Mouse (Mus musculus) E14TG2a.4 (cell line): ENCODE results near the gene Gramd1b.

Source experiments
- H3K27me3 ChIP-seq: 2 replicates; pipeline ENCODE4 v1.6.1; 2014; ENCODE audit warnings: low read length, control low read depth; ENCODE audit not compliant: insufficient read depth
- H3K36me3 ChIP-seq: 2 replicates; pipeline ENCODE4 v1.6.1; 2014; ENCODE audit warnings: low read length, control low read depth; ENCODE audit not compliant: insufficient read depth
- H3K4me1 ChIP-seq: replicated peaks from 2 replicates; pipeline ENCODE4 v1.6.1; 2014; ENCODE audit warnings: low read depth, low read length, control low read depth
- H3K4me3 ChIP-seq: replicated peaks from 2 replicates; pipeline ENCODE4 v1.5.1; 2014; ENCODE audit warnings: mild to moderate bottlenecking, low read length
- H3K9me3 ChIP-seq: 2 replicates; pipeline ENCODE4 v1.6.1; 2014; ENCODE audit warnings: low read length, control low read depth
- CTCF ChIP-seq: conservative IDR thresholded peaks from 2 replicates; pipeline ENCODE4 v1.5.1; 2014; ENCODE audit warnings: low read length
- NANOG ChIP-seq: IDR thresholded peaks from 2 replicates; pipeline ENCODE4 v1.6.1; 2014; ENCODE audit warnings: borderline replicate concordance, low read length, mixed read lengths
- POU5F1 ChIP-seq: IDR thresholded peaks from 2 replicates; pipeline ENCODE4 v1.6.1; 2014; ENCODE audit warnings: low read length, borderline replicate concordance

Gramd1b gene

GRCm38 (mm10) chr9:40361970-40362369 is 169.2 kb downstream of the Gramd1b start:
- Histone ChIP-seq H3K9me3 (no peaks in the 10 kb centered on the region), H3K4me3 (no peak overlapping the region), H3K36me3 (no peaks in the 10 kb centered on the region), H3K4me1 (peaks cover 18% of the 10 kb centered on the region), H3K27me3 (no peaks in the 10 kb centered on the region)
- TF ChIP-seq NANOG: no peak
- TF ChIP-seq POU5F1: no peak
- TF ChIP-seq CTCF: no peak

- no peak overlapping the region for H3K4me3 ChIP-seq
- H3K36me3 ChIP-seq: no peaks in the 10 kb centered on the region
- peaks cover 6% of the 10 kb centered on the region for H3K4me1 ChIP-seq
- TF ChIP-seq CTCF (no peak), NANOG (no peak), POU5F1 (no peak)
- H3K9me3 ChIP-seq: no peaks in the 10 kb centered on the region
- no peaks in the 10 kb centered on the region for H3K27me3 ChIP-seq
These were observed 172.7 kb downstream of the Gramd1b start for GRCm38 (mm10) chr9:40358408-40358896.

- Histone ChIP-seq H3K9me3 (no peaks in the 10 kb centered on the region), H3K36me3 (no peaks in the 10 kb centered on the region), H3K4me3 (no peak overlapping the region), H3K27me3 (no peaks in the 10 kb centered on the region), H3K4me1 (0 out of 2 replicates have a peak, but pooled peaks cover 2% of the 10 kb centered on the region)
- TF ChIP-seq NANOG (no peak), CTCF (no peak), POU5F1 (no peak)
These were observed 174.3 kb downstream of the Gramd1b start for GRCm38 (mm10) chr9:40356768-40357446.

- Histone ChIP-seq H3K27me3 (no peaks in the 10 kb centered on the region), H3K9me3 (no peaks in the 10 kb centered on the region), H3K36me3 (no peaks in the 10 kb centered on the region), H3K4me1 (0 out of 2 replicates have a peak, but pooled peaks cover 2% of the 10 kb centered on the region), H3K4me3 (no peak overlapping the region)
- TF ChIP-seq NANOG (no peak), CTCF (no peak), POU5F1 (no peak)
These were observed 174.8 kb downstream of the Gramd1b start for GRCm38 (mm10) chr9:40356368-40356767.

GRCm38 (mm10) chr9:40355406-40355805 is 175.8 kb downstream of the Gramd1b start:
- no peaks in the 10 kb centered on the region for H3K9me3 ChIP-seq
- TF ChIP-seq CTCF (no peak), NANOG (no peak), POU5F1 (no peak)
- no peaks in the 10 kb centered on the region for H3K27me3 ChIP-seq
- no peaks in the 10 kb centered on the region for H3K36me3 ChIP-seq
- no peak overlapping the region for H3K4me3 ChIP-seq
- 0 out of 2 replicates have a peak, but pooled peaks cover 2% of the 10 kb centered on the region for H3K4me1 ChIP-seq

- TF ChIP-seq CTCF (no peak), NANOG (no peak), POU5F1 (no peak)
- Histone ChIP-seq H3K4me1 (0 out of 2 replicates have a peak, but pooled peaks cover 2% of the 10 kb centered on the region), H3K4me3 (no peak overlapping the region), H3K9me3 (no peaks in the 10 kb centered on the region), H3K27me3 (no peaks in the 10 kb centered on the region), H3K36me3 (no peaks in the 10 kb centered on the region)
These were observed 177.6 kb downstream of the Gramd1b start for GRCm38 (mm10) chr9:40353596-40353995.

GRCm38 (mm10) chr9:40350640-40351039 is 180.5 kb downstream of the Gramd1b start:
- no peaks in the 10 kb centered on the region for H3K36me3 ChIP-seq
- TF ChIP-seq POU5F1: no peak
- peak; percentile 71 for TF ChIP-seq CTCF
- H3K27me3 ChIP-seq: no peaks in the 10 kb centered on the region; the same call in 1 of the 2 replicates
- no peak overlapping the region for H3K4me3 ChIP-seq
- no peaks in the 10 kb centered on the region for H3K9me3 ChIP-seq
- peaks cover 10% of the 10 kb centered on the region for H3K4me1 ChIP-seq

- no peak for TF ChIP-seq NANOG
- Histone ChIP-seq H3K27me3 (no peaks in the 10 kb centered on the region; the same call in 1 of the 2 replicates), H3K4me1 (peaks cover 16% of the 10 kb centered on the region), H3K4me3 (no peak overlapping the region), H3K36me3 (no peaks in the 10 kb centered on the region), H3K9me3 (no peaks in the 10 kb centered on the region)
These were observed 181.1 kb downstream of the Gramd1b start for GRCm38 (mm10) chr9:40350052-40350451.

GRCm38 (mm10) chr9:40349554-40349953 is 181.6 kb downstream of the Gramd1b start:
- Histone ChIP-seq H3K36me3 (no peaks in the 10 kb centered on the region), H3K27me3 (no peaks in the 10 kb centered on the region; the same call in 1 of the 2 replicates), H3K9me3 (no peaks in the 10 kb centered on the region), H3K4me3 (no peak overlapping the region), H3K4me1 (peaks cover 21% of the 10 kb centered on the region)
- TF ChIP-seq NANOG (no peak), POU5F1 (no peak), CTCF (peak; percentile 15; the same call in 1 of the 2 replicates)
